Mouse (Mus musculus) liver, adult (tissue): ENCODE results near the gene Gm45837.

Experiments used
- GATA4 ChIP-seq: IDR thresholded peaks from 2 replicates; pipeline ENCODE4 v1.6.1; 2014; ENCODE audit warnings: mild to moderate bottlenecking, low read length; ENCODE audit not compliant: insufficient replicate concordance

Gm45837 gene

GRCm38 (mm10) chr7:101534428-101534827 lies 123.7 kb downstream of the Gm45837 start:
- TF ChIP-seq GATA4: no peak

- TF ChIP-seq GATA4: no peak
Observed at GRCm38 (mm10) chr7:101535102-101535501, 124.4 kb downstream of the Gm45837 start.

GRCm38 (mm10) chr7:101535517-101535916 lies 124.8 kb downstream of the Gm45837 start:
- TF ChIP-seq GATA4: no peak

- TF ChIP-seq GATA4: no peak
Observed at GRCm38 (mm10) chr7:101537541-101537940, 126.9 kb downstream of the Gm45837 start.

- no peak for TF ChIP-seq GATA4
Observed at GRCm38 (mm10) chr7:101538141-101538933, 127.7 kb downstream of the Gm45837 start.

GRCm38 (mm10) chr7:101539774-101540173 lies 129.1 kb downstream of the Gm45837 start:
- no peak for TF ChIP-seq GATA4

GRCm38 (mm10) chr7:101540684-101541083 lies 130.0 kb downstream of the Gm45837 start:
- no peak for TF ChIP-seq GATA4

GRCm38 (mm10) chr7:101541132-101541531 lies 130.4 kb downstream of the Gm45837 start:
- TF ChIP-seq GATA4: no peak

GRCm38 (mm10) chr7:101541734-101542133 lies 131.0 kb downstream of the Gm45837 start:
- TF ChIP-seq GATA4: no peak

- TF ChIP-seq GATA4: no peak
Observed at GRCm38 (mm10) chr7:101547651-101548050, 137.0 kb downstream of the Gm45837 start.

GRCm38 (mm10) chr7:101549266-101549665 lies 138.6 kb downstream of the Gm45837 start:
- TF ChIP-seq GATA4: no peak

GRCm38 (mm10) chr7:101550686-101551485 lies 140.2 kb downstream of the Gm45837 start:
- TF ChIP-seq GATA4: no peak

GRCm38 (mm10) chr7:101551530-101551929 lies 140.8 kb downstream of the Gm45837 start:
- TF ChIP-seq GATA4: no peak

- no peak for TF ChIP-seq GATA4
Observed at GRCm38 (mm10) chr7:101557391-101557790, 146.7 kb downstream of the Gm45837 start.
